Mouse (Mus musculus) forebrain, embryonic 13.5 days (tissue): ENCODE measurements around the gene Id3. TPM values are rescaled to one million over a fixed set of nuclear protein-coding genes. Genes with fewer than 3 reads are reported as not detected.

ENCODE experiments used
- ATAC-seq: fragments of 200-750 bp; cut with Nextera tagmentation; 2 replicates; pipeline ENCODE4 v1.8.0; 2017
- H3K27ac ChIP-seq: fragments of 300-500 bp; sonication (generic); 2 replicates; pipeline ENCODE4 v1.5.1; 2015; ENCODE audit warnings: inconsistent platforms, mild to moderate bottlenecking, moderate library complexity
- H3K27me3 ChIP-seq: fragments of 300-500 bp; sonication (generic); 2 replicates; pipeline ENCODE4 v1.6.1; 2015; ENCODE audit warnings: mild to moderate bottlenecking, inconsistent platforms
- H3K36me3 ChIP-seq: fragments of 300-500 bp; sonication (generic); 2 replicates; pipeline ENCODE4 v1.6.1; 2015; ENCODE audit warnings: mild to moderate bottlenecking, inconsistent platforms; ENCODE audit not compliant: poor library complexity, severe bottlenecking
- H3K4me1 ChIP-seq: fragments of 300-500 bp; sonication (generic); 2 replicates; pipeline ENCODE4 v1.6.1; 2015; ENCODE audit warnings: inconsistent platforms
- H3K4me2 ChIP-seq: fragments of 300-500 bp; sonication (generic); 2 replicates; pipeline ENCODE4 v1.6.1; 2015; ENCODE audit warnings: inconsistent platforms, mild to moderate bottlenecking, moderate library complexity
- H3K4me3 ChIP-seq: fragments of 300-500 bp; sonication (generic); 2 replicates; pipeline ENCODE4 v1.5.1; 2015; ENCODE audit warnings: mild to moderate bottlenecking, inconsistent platforms
- H3K9ac ChIP-seq: fragments of 300-500 bp; sonication (generic); 2 replicates; pipeline ENCODE4 v1.6.1; 2015; ENCODE audit warnings: mild to moderate bottlenecking, inconsistent platforms
- H3K9me3 ChIP-seq: fragments of 300-500 bp; sonication (generic); replicated peaks from 2 replicates; pipeline ENCODE4 v1.6.1; 2016; ENCODE audit warnings: inconsistent platforms
- WGBS: fragments of 180-500 bp; shearing (Covaris S2); methylation state at CpG from one replicate; pipeline ENCODE4 v1.1.7; 2015; 5-methylcytosine and 5-hydroxymethylcytosine counted together
- polyA plus RNA-seq: library from polyadenylated mRNA; unstranded; fragments of >200 nt; fragmentation: Nextera tagmentation; extraction: Ambion mirVana; gene quantifications from 2 replicates; pipeline ENCODE4 v1.2.1, GENCODE M21; 2015

The Id3 gene
- polyA plus RNA-seq, 1 experiment from 2014 or later, result 90.9 TPM

GRCm38 (mm10) chr4:136186739-136187472 lies 43.6 kb downstream of the Id3 start:
- no peak overlapping the region for H3K27ac ChIP-seq
- 87% methylated on average over 23 of the region's 23 CpGs for WGBS
- no peaks in the 10 kb centered on the region for H3K27me3 ChIP-seq
- H3K36me3 ChIP-seq, result peaks cover 73% of the 10 kb centered on the region
- H3K4me3 ChIP-seq, result no peak overlapping the region
- H3K9me3 ChIP-seq, result no peaks in the 10 kb centered on the region
- H3K4me2 ChIP-seq, result no peak overlapping the region
- H3K4me1 ChIP-seq, result no peaks in the 10 kb centered on the region
- no peak overlapping the region for H3K9ac ChIP-seq
- ATAC-seq, result no peak

- H3K27me3 ChIP-seq, result no peaks in the 10 kb centered on the region
- H3K4me1 ChIP-seq, result no peaks in the 10 kb centered on the region
- no peak for ATAC-seq
- H3K4me2 ChIP-seq, result no peak overlapping the region
- H3K36me3 ChIP-seq, result peaks cover 90% of the 10 kb centered on the region
- H3K9ac ChIP-seq, result no peak overlapping the region
- H3K27ac ChIP-seq, result no peak overlapping the region
- H3K4me3 ChIP-seq, result no peak overlapping the region
- no peaks in the 10 kb centered on the region for H3K9me3 ChIP-seq
- WGBS, result 86% methylated on average over 6 of the region's 6 CpGs
Observed at GRCm38 (mm10) chr4:136188973-136189737, 45.9 kb downstream of the Id3 start.

GRCm38 (mm10) chr4:136189912-136190311 lies 46.6 kb downstream of the Id3 start:
- Histone ChIP-seq H3K27me3 (no peaks in the 10 kb centered on the region), H3K4me3 (no peak overlapping the region), H3K9ac (no peak overlapping the region), H3K27ac (no peak overlapping the region), H3K4me1 (no peaks in the 10 kb centered on the region), H3K9me3 (no peaks in the 10 kb centered on the region), H3K4me2 (no peak overlapping the region), H3K36me3 (peaks cover 87% of the 10 kb centered on the region)
- ATAC-seq, result no peak
- 90% methylated on average over 8 of the region's 8 CpGs for WGBS

- H3K4me2 ChIP-seq, result no peak overlapping the region
- H3K4me3 ChIP-seq, result no peak overlapping the region
- no peak overlapping the region for H3K9ac ChIP-seq
- peaks cover 59% of the 10 kb centered on the region for H3K36me3 ChIP-seq
- H3K9me3 ChIP-seq, result no peaks in the 10 kb centered on the region
- no peaks in the 10 kb centered on the region for H3K27me3 ChIP-seq
- 82% methylated on average over 3 of the region's 3 CpGs for WGBS
- no peak for ATAC-seq
- no peaks in the 10 kb centered on the region for H3K4me1 ChIP-seq
- no peak overlapping the region for H3K27ac ChIP-seq
Observed at GRCm38 (mm10) chr4:136193571-136193970, 50.3 kb downstream of the Id3 start.

GRCm38 (mm10) chr4:136195029-136195428 lies 51.7 kb downstream of the Id3 start:
- 67% methylated on average over 7 of the region's 7 CpGs for WGBS
- Histone ChIP-seq H3K4me3 (no peak overlapping the region), H3K4me2 (no peak overlapping the region), H3K4me1 (no peaks in the 10 kb centered on the region), H3K36me3 (peaks cover 45% of the 10 kb centered on the region), H3K27ac (no peak overlapping the region), H3K27me3 (no peaks in the 10 kb centered on the region), H3K9me3 (no peaks in the 10 kb centered on the region), H3K9ac (no peak overlapping the region)
- no peak for ATAC-seq

Other genes with a start within 250 kb of the Id3 start
- 0.13 and 0.21 TPM in 2 replicates for gene Cnr2, start 248.1 kb upstream of the Id3 start, polyA plus RNA-seq
- gene Fuca1, start 222.8 kb upstream of the Id3 start, polyA plus RNA-seq, result 41.7 and 56.6 TPM in 2 replicates
- 56.2 and 57.1 TPM in 2 replicates for gene Hmgcl, start 197.0 kb upstream of the Id3 start, polyA plus RNA-seq
- 28.7 and 33.6 TPM in 2 replicates for gene Gale, start 179.8 kb upstream of the Id3 start, polyA plus RNA-seq
- 163 and 173 TPM in 2 replicates for gene Lypla2, start 170.9 kb upstream of the Id3 start, polyA plus RNA-seq
- 50.9 and 53.6 TPM in 2 replicates for gene Pithd1, start 156.2 kb upstream of the Id3 start, polyA plus RNA-seq
- 29.1 and 30.9 TPM in 2 replicates for gene Eloa, start 121.7 kb upstream of the Id3 start, polyA plus RNA-seq
- 383 and 388 TPM in 2 replicates for gene Rpl11, start 90.1 kb upstream of the Id3 start, polyA plus RNA-seq
- 9.7 and 11.3 TPM in 2 replicates for gene E2f2, start 28.9 kb downstream of the Id3 start, polyA plus RNA-seq
- 2.9 and 3.9 TPM in 2 replicates for gene Asap3, start 62.9 kb downstream of the Id3 start, polyA plus RNA-seq
- 0.52 and 0.66 TPM in 2 replicates for gene Tcea3, start 104.2 kb downstream of the Id3 start, polyA plus RNA-seq
- 30.7 and 32.9 TPM in 2 replicates for gene Zfp46, start 141.2 kb downstream of the Id3 start, polyA plus RNA-seq
- gene Hnrnpr, start 167.4 kb downstream of the Id3 start, polyA plus RNA-seq, result 273 and 295 TPM in 2 replicates